In the genomic region with DNA sequence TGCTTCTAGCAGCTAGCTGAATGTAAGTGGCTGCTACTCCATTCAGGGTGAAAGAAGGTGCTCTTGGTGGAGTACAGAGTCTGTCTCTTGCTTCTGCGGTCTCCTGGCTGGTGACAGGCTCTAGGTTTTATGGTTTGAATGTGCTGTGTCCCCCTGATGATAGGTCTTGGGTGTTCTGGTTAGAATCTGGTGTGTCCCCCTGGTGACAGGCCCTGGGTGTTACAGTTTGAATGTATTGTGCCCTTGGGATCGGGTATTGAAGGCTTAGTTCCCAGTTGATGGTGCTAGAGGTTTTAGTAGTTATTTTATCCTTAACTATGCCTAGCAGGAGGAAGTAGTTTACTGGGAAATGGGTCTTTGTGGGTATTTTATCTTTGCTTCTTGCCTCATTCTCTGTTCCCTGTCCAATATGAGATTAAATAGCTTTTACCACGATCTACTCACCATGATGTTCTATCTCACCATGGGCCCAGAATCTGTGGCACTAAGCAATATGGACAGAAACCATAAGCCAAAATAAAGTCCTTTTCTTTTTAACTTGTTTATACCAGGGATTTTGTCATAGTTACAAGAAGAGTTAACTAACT, we compare ENCODE assay signal across 14 mouse cellular contexts. TPM values are rescaled to one million over a fixed set of nuclear protein-coding genes. Genes with fewer than 3 reads are reported as not detected.
DNase-seq lines count a peak whose midpoint lies in the region; ATAC-seq and TF ChIP-seq lines count a peak whose summit lies in the region.
"Had no signal": no experiment of that assay in that cellular context is flagged by ENCODE, and none has a peak within 500 bp of the region (broad histone marks: within the 10 kb centered on the region; RNA-seq: fewer than 3 reads in every experiment).

No protein-coding gene starts in this region.

- no peaks in the 10 kb centered on the region for H3K9me3 ChIP-seq in kidney, postnatal 0 days (replicated peaks; ENCODE audit: low read length)
- H3K9me3 ChIP-seq: lung, embryonic 15.5 days; midbrain, embryonic 15.5 days had no signal

- H3K9ac ChIP-seq in kidney, postnatal 0 days (ENCODE audit: low read depth, low read length) = no peak overlapping the region
- H3K9ac ChIP-seq: lung, embryonic 15.5 days; midbrain, embryonic 15.5 days had no signal

- no peaks in the 10 kb centered on the region for H3K36me3 ChIP-seq in kidney, postnatal 0 days (ENCODE audit: insufficient read depth, low read length)
- H3K36me3 ChIP-seq: lung, embryonic 15.5 days; midbrain, embryonic 15.5 days had no signal

- H3K27me3 ChIP-seq in kidney, postnatal 0 days (ENCODE audit: insufficient read depth, low read length) = no peaks in the 10 kb centered on the region
- H3K27me3 ChIP-seq: lung, embryonic 15.5 days; midbrain, embryonic 15.5 days had no signal

- 72% methylated on average over 3 of the region's 3 CpGs for WGBS in kidney, postnatal 0 days

- H3K27ac ChIP-seq in kidney, postnatal 0 days = no peak overlapping the region
- H3K27ac ChIP-seq: lung, embryonic 15.5 days; midbrain, embryonic 15.5 days had no signal

- ATAC-seq in kidney, postnatal 0 days (replicated peaks; ENCODE audit: low FRiP score, low read depth) = no peak
- ATAC-seq: forebrain, embryonic 14.5 days; midbrain, embryonic 15.5 days had no signal

- no peaks in the 10 kb centered on the region for H3K4me1 ChIP-seq in kidney, postnatal 0 days (replicated peaks; ENCODE audit: insufficient read depth, low read length)
- H3K4me1 ChIP-seq: midbrain, embryonic 15.5 days had no signal

- no peak overlapping the region for H3K4me3 ChIP-seq in kidney, postnatal 0 days (replicated peaks; ENCODE audit: low read depth, low read length)
- H3K4me3 ChIP-seq: lung, embryonic 15.5 days; midbrain, embryonic 15.5 days had no signal

- DNase-seq in kidney, postnatal 0 days (ENCODE audit: low spot score) = peak; percentile 7
- DNase-seq in kidney, adult 11 months = no peak
- DNase-seq in A20 (ENCODE audit: low read depth, low spot score) (peak; percentile 38), MEL-GATA-1-ER (ENCODE audit: extremely low read depth, low read depth) (peak; percentile 45)
- DNase-seq in retina, embryonic 14.5 days (ENCODE audit: low spot score) = peak; percentile 27
- no peak for DNase-seq in layer of hippocampus, postnatal 25 days (ENCODE audit: extremely low spot score in 1 of 2, low spot score in 1 of 2)
- DNase-seq in cerebellum, adult 8-10 months = no peak

- peak; percentile 41 for TF ChIP-seq CTCF in kidney, postnatal 0 days (IDR thresholded peaks at IDR 0.05; ENCODE audit: low read depth)

- no peak overlapping the region for H3K4me2 ChIP-seq in kidney, postnatal 0 days (ENCODE audit: low read length)
- H3K4me2 ChIP-seq: lung, embryonic 15.5 days; midbrain, embryonic 15.5 days had no signal

RNA-seq across cellular contexts. Expression of a gene that starts 30.6 kb away (rescaled TPM):
- 83.6 and 83.7 TPM in 2 replicates for polyA plus RNA-seq in kidney, postnatal 0 days (2015; fragmentation: Nextera tagmentation; extraction: Ambion mirVana)
- 10 to 100 TPM; 28.9 to 30.2 TPM for total RNA-seq in layer of hippocampus, postnatal 25 days (2021)

RNA-seq across cellular contexts. Expression of a gene that starts 41.2 kb away (rescaled TPM):
- 0.17 TPM in 1 of 2 replicates, not detected in the other for polyA plus RNA-seq in kidney, postnatal 0 days (2015; fragmentation: Nextera tagmentation; extraction: Ambion mirVana)
- under 1 TPM in 1 of 2 experiments, not detected in 1; 0.39 TPM for total RNA-seq in layer of hippocampus, postnatal 25 days (2021)
- total RNA-seq: hematopoietic stem cell, adult 5-6 weeks; left cerebral cortex, adult 8-10 months had no signal
- polyA plus RNA-seq: forebrain, embryonic 14.5 days; kidney, embryonic 16.5 days; midbrain, embryonic 15.5 days; spleen, adult 2 months had no signal

Comparison
In these comparisons a context has a peak if more than half of its experiments do, and no peak if none do; other contexts are left out.
1. DNase-seq: peak in kidney, postnatal 0 days (single experiment), A20 (single experiment), MEL-GATA-1-ER (single experiment) and retina, embryonic 14.5 days (single experiment); none in kidney, adult 11 months (single experiment), layer of hippocampus, postnatal 25 days (0 of 2) and cerebellum, adult 8-10 months (single experiment).